Mouse (Mus musculus) frontal cortex, postnatal 14 days (tissue): ENCODE measurements around the gene H2-M10.1.
"Not testable (repeated sequence)": the region's sequence is repeated elsewhere in the genome, so short reads cannot be mapped to it uniquely, and the experiment has no call there.

ENCODE experiments used
- DNase-seq, 2 experiments: peaks; one replicate each; pipeline ENCODE4 v3.0.0; 2022; ENCODE audit warnings: low spot score in 2 of 2

The H2-M10.1 gene

DNA sequence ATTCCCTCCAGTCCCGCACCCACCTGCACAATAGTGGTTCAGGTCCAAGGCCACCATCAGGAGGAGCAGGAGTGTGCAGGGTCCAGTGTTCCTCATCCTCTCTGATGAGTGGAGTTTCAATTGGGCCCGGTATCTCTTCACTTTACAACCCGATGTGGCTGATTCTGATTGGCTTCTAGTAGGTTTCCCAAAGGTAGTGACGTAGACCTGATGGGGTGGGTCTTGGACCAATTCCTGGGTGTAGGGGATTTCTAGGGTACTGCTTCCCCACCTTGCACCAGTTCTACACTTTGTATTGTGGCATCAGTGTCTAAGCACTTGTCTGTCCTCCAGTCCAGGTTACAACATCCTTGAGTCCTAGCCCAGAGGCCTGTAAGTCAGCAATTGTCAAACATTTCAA is at the start of gene H2-M10.1:
H2-M10.1 (minus strand) TSS at position 101 of the 400 bp plus-strand sequence.
- DNase-seq: no peak

DNA sequence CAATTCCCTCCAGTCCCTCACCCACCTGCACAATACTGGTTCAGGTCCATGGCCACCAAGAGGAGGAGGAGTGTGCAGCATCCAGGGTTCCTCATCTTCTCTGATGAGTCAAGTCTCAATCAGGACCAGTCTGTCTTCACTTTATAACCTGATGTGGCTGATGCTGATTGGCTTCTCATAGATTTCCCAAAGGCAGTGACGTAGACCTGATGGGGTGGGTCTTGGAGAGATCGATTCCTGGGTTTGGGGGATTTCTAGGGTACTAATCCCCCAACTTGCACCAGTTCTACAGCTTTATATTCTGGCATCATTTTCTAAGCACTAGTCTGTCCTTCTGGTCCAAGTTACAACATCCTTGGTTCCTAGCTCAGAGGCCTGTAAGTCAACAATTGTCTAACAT is 42.4 kb upstream of the H2-M10.1 start, which contains the start of gene H2-M10.3:
H2-M10.3 (minus strand) TSS at position 101 of the 400 bp plus-strand sequence.
- DNase-seq: not testable (repeated sequence)

DNA sequence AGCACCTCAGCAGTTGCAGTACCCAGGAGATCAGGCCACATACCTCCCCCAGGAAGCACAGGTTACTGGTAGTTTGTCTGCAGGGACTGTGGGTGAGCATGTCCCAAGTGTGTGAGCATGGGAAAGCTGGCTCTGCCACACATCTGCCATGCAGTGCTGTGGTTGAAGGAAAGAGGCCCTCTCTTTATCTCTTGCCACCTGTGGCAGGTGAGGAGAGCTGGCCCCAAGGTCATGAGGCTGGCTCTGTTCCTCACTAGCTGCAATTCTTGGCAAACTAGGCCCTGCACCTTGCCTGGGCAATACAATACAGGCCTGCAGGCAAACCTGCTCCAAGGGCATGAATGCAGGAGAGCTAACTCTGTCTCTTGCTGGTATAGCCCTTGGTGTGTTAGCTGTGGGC is 36.4 kb upstream of the H2-M10.1 start:
- DNase-seq: not testable (repeated sequence)

DNA sequence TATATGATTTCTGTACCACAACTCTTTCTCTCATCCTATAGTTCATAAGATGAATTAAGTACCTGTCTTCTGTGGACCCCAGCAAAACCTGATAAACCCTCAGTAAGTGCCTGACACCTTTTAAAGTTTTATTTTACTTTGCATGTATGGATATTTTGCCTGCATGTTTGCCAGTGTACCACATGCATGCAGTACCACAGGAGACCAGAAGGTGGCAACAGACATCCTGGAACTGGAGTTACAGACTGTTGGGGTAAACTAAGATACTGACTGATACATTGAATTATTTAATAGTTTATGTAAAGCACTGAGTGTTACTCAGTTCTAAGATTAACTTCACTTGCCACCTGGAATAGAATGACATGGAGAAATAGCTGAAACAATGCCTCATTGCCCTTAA is 31.6 kb upstream of the H2-M10.1 start:
- peak in 1 of 2 experiments; percentile 63 for DNase-seq

DNA sequence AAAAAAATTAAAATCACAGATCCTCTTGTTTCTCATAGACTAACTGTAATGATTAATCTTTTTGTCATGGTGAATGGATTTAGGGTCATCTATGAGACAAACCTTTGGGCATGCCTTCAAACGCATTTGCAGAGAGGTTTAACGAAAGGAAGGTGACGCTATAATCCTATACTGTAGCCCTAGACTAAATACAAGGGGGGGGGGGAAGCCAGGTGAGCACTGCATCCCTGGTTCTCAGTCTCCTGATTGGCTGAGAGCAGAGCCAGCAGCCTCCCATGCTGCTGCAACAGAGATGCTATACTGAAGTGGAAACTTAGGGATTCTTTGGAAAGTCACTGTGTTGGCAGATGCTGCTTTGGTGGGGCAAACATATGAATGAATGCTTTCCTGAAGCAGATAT is 29.8 kb upstream of the H2-M10.1 start:
- no peak for DNase-seq

DNA sequence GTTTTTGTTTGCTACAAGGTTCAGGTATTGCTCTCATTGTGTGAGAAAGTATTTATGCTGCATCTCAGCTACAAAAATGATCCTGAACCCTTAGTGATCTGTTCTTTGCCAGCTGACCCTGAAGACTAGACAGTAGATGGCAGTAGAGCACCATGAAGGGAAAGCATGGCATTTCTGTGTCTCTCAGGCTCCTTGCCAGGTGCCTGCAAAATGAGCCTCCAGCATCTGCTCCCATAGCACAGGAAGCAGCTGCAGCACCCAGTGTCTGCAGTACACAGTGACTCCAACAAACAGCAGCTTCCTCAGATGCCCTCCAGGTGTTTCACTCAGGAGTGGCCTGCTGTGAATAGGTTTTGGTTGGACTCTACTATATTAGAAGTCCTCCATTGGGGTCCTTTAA is 29.4 kb upstream of the H2-M10.1 start:
- peak; percentile 40 to 56 for DNase-seq

DNA sequence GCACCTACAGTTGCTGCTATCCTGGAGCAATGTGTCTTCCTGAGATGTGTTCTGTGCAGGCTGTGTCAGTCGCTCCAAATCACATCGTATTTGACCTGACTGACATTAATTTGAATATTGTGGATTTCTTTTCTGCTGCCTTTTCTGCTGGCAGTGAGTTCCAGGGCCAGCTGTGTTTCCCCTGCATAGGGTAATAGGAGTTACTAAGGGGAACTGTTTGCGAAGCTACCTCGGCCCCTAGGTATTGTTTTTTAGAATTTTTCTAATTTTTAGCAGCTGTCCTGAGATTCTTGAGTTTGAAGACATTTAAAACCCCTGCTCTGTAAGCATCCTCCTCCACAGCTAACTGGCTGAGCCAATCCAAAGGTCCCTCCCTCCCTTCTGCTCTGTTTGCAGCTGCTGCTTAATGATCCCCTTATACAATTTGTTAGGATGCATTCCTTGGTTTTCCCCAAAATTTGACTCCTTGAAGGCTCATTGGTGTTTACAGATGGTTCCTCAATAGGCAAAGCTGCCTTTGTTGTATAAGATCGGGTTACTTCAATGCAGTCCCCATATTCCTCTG is 10.2 kb downstream of the H2-M10.1 start:
- no peak for DNase-seq

DNA sequence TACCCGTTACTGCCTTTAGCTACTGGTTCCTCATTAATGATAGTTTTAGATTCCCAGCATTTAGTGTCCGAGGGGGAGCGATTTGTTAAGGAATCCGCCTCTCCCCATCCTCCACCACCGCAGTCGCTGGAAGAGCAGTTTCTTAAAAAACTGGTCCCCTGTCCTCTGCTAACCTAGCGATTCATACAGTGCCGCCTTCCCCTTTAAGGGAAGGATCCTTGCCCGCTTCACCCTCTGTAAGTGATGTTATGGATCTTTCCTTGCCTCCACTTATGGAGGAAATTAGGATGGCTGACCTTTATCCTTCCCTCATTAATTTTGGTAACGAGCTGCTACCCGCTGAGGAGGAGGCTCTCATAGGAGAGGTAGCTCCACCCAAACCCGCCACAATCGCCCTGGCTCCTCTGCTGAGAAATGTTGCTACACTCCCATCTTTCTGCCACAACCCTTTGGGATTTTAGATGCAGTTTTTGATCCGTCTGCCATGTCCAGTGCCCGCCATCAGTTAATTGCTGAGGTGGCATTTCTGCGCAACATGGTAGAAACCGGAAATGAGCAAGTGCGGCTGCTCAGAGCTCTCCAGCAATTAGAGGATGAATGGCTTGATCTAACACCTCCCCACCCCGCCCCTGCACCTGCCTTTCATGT is 10.8 kb downstream of the H2-M10.1 start:
- DNase-seq: peak; percentile 64 to 73

DNA sequence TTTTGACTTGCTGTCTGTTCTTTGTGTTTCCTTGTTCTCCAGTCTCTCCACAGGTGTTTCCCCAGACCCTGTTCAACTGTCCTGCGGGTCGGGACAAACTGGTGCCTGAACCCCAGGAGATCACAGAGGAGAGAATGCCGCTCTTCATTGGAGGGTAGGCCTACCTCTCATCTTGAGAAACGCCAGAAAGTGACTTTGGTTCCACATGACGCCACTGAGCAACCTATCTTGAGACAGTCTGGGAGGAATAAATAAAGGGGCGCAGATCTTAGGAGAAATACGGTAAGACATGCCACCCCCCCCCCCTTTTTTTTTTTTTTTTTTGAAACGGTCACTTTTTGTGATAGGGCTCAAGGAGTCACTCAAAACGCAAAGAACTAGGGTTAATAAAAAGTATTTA is 11.4 kb downstream of the H2-M10.1 start:
- DNase-seq: peak; percentile 7 to 16

DNA sequence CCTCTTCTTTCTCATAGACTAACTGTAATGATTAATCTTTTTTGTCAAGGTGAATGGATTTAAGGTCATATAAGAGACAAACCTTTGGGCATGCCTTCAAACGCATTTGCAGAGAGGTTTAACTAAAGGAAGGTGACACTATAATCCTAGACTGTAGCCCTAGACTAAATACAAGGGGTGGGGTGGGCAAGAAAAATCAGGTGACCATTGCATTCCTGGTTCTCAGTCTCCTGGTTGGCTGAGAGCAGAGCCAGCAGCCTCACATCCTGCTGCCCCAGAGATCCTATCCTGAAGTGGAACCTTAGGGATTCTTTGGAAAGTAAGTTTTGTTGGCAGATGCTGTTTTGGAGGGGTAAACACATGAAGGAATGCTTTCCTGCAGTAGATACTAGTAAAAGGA is 16.7 kb downstream of the H2-M10.1 start:
- no peak for DNase-seq

DNA sequence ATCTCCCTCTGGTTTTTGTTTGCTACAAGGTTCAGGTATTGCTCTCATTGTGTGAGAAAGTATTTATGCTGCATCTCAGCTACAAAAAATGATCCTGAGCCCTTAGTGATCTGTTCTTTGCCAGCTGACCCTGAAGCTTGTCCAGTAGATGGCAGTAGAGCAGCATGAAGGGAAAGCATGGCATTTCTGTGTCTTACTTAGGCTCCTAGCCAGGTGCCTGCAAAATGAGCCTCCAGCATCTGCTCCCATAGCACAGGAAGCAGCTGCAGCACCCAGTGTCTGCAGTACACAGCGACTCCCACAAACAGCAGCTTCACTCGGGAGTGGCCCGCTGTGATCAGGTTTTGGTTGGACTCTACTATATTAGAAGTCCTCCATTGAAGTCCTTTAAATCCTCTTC is 17.1 kb downstream of the H2-M10.1 start:
- DNase-seq: peak; percentile 55 to 58

DNA sequence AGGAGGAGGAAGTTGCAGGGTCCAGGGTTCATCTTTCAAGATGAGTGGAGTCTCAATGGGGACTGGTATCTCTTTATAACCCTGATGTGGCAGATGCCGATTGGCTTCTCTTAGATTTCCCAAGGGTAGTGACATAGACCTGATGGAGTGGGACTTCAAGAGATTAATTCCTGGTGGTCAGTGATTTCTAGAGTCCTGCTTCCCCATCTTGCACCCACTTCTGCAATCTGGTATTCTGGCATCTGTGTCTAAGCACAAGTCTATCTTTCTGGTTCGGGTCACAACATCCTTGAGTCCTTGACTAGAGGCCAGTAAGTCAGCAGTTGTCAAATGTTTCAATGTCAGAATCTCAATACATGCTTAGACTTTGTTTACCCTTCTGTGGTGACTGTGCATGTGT is 39.6 kb downstream of the H2-M10.1 start, which contains the start of gene H2-M10.2:
H2-M10.2 (minus strand) TSS at position 101 of the 400 bp plus-strand sequence.
- DNase-seq: no peak

DNA sequence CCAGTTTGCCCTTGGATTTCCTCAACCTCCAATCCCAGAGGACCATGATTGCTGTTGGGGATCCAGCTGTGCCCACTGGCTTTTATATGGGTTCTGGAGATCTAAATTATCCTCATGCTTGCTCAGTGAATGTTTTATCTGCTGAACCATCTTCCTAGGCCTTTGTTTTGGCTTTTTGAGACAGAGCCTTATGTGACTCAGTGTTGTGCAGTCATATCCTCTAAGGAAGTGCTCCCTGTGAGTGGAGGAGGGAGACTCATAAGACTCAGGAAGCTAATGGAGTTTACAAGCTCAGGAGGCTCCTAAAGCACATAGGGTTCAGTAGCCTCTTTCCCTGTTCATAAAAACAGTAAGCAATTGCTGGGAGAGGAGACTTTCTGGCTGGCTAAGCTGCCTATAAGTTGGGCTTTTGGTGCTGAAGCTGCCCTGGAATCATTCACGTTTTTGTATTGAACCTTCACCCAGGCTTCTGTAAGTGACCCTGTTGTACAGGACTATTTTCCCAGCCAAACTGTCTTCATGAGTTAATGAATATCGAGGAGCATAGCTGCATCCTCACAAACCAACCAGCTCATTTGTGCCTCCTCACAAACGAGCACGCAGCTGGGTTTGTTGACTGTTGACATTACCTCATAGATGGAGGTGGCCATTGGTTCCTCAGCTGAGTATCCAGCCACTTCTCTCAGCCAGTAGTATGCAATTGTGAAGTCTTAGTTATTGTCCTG is 44.3 kb downstream of the H2-M10.1 start:
- DNase-seq: no peak

DNA sequence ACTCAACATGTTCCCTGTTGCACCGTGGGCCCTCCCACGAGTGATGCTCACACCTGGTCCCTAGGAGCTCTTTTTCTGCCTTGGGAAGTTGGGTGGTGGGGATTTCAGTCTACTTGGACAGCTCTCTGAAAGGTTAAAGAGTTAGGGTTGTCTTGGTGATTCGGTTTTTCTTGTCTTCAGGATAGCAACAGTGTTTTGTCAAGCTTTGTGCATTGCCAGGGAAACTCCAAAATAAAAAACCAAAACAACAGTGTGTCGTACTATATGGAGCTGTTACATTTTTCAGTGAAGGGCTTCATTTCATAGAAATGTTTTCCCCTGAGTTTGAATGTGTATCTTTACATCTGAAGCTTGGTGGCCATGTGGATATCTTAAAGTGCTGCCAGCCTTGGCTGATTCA is 51.2 kb downstream of the H2-M10.1 start:
- no peak for DNase-seq

DNA sequence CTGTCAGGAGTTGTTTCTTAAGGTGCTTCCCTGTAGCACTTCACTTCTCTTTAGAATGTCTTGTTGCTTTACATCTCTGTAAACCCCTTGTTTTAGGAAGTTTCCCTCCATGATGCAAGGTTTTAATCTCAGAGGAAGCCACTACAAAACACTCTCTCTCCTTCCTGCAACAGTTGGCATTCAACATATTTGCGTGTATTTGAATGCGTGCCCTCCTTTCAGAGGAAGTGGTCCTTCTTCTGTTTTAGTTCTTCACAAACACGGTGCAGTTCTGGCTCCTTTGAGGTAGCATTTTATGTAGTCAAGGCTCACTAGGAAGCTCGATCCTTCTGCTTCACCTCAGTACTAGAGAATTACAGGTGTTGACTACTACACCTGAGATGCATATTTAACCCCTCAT is 52.2 kb downstream of the H2-M10.1 start:
- DNase-seq: no peak
